Mouse (Mus musculus) lung, postnatal 0 days (tissue): ENCODE data around the gene Unc45b.
"Not testable (repeated sequence)": the region's sequence is repeated elsewhere in the genome, so short reads cannot be mapped to it uniquely, and the experiment has no call there.

Experiments used
- CTCF ChIP-seq: IDR thresholded peaks from 2 replicates; pipeline ENCODE4 v1.5.1; 2016; ENCODE audit warnings: antibody characterized with exemption, mild to moderate bottlenecking
- EP300 ChIP-seq: IDR thresholded peaks from 2 replicates; pipeline ENCODE4 v1.6.1; 2016; ENCODE audit warnings: antibody characterized with exemption, mild to moderate bottlenecking, control low read depth

DNA sequence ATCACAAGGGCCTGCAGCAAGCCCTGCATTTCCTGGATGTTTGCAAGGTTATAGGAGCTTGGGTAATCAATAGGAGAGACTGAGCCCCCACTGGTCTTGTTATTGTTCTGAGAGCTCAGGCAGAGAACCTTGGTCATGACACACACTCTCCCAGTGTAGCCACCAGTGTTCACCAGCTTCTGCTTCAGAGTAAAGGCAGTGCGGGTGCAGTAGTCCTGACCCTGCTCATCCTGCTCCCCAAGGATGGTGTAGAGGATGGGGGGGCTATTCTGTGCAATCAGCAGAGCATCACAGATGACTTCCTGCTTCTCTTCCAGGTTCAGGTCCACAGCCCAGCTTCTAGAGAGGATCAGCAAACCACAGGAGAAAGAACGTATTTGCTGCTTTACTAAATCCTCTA lies 72.1 kb downstream of the Unc45b start:
- TF ChIP-seq CTCF, EP300: not testable (repeated sequence)
